Mouse (Mus musculus) testis, adult 2 months (tissue): ENCODE results near the gene Sec31b.

Source experiments
- CTCF ChIP-seq: fragments of 200-500 bp; IDR thresholded peaks from 2 replicates; pipeline ENCODE4 v1.5.1; 2012; ENCODE audit warnings: low read depth, mild to moderate bottlenecking, inconsistent platforms, low read length, moderate library complexity; ENCODE audit not compliant: control insufficient read depth, insufficient read depth, insufficient replicate concordance
- POLR2A ChIP-seq: fragments of 200-500 bp; IDR thresholded peaks from 2 replicates; pipeline ENCODE4 v1.6.1; 2012; ENCODE audit warnings: low read depth, mild to moderate bottlenecking, inconsistent platforms, low read length, moderate library complexity; ENCODE audit not compliant: control insufficient read depth

GRCm38 (mm10) chr19:44589591-44590223, 44.0 kb upstream of the Sec31b start:
- TF ChIP-seq CTCF (no peak), POLR2A (no peak)
